Mouse (Mus musculus) kidney, postnatal 25 days (tissue): Measurements from ENCODE around the gene Pkp3.

ENCODE experiments used
- DNase-seq, 2 experiments: peaks; one replicate each; pipeline ENCODE4 v3.0.0; 2021; ENCODE audit warnings: mixed read lengths in 2 of 2

Pkp3 gene

DNA sequence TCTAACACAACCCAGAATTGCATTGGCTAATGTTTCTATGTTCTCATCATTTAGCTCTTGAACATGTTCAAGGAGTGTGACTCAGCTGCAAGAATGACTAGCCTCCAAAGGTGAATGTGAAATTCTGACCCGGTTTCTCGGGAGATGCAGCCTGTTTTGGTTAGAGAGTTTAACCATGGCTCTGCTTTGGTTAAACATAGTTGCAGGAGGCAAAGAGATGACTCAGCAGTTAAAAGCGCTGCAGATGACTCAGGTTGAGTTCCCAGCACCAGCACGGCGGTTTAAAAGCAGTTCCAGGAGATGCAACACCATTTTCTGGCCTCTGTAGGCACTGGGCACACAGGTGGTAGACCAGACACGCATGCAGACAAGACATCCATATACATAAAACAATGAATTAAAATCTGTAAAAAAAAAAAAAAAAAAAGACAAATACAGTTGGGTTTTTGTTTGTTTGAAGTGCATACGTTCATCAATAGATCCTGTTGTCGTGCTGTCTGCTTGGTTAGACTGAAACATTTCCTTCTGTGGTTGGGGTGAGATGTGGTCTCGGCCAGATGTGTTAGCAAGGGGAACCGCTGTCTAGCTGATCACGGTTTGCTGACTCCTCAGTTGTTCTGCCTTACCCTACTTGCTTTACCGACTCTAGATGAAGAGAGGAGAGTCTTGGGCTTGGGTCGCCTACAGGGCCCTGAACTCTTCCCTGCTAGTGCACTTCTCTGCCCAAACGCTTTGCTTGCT is 19.2 kb upstream of the Pkp3 start:
- DNase-seq, result no peak

DNA sequence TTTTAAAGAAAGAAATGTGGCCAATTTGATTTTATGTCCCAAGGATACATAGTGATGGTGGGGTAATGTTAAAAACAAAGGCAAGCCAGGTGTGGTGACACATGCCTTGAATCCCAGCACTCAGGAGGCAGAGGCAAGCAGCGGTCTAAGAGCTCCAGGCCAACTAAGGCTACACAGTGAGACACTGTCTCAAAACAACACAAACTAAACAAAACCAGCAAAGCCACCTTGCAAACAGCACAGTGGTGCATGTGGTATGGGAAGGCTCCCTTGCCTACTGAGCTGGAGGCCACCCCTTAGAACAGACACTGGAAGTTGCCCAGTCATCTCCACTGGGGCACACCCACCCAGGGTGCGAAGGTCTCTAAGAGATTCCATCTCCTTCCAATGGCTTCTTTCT is 18.1 kb upstream of the Pkp3 start:
- DNase-seq, result peak in 1 of 2 experiments; percentile 27

DNA sequence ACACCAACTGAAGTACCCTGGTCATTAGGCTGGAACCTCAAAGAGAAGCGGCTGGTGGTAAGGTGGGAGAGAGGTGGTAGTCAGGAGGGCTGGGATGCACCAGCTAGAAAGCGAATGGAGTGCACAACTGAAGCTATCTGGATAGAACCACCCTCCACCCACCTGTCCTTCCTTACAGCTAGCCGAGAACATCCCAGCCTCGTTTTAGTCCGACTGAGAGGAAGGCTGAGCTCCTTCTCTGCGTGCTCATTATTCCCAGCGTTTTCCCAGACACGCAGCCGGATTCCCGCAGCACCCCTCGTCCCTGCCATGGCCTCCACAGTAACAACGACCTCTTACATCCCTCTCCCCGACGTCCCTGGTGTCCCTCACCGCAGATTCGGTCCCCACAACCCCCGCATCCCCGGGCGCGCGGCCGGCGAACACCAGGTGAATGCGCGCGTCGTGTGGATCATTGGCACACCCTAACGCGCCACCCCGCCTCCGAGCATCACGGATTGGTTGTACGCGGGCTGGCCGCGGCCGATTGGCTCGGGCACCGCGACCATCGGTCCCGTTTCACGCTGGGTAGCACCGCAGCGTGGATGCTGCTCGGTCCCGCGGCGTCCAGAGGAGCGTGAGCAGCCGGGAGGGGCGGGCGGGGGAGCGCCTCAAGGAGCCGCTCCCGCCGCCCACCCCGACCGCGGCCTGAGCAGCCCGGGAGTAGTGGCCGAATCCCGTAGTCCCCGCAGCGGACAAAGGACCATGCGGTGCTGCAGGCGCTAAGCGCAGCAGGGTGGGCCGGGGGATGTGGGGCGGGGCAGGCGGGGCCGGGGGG is 17.4 kb upstream of the Pkp3 start, which contains the start of gene B4galnt4:
Gene B4galnt4 (plus strand): TSS at position 679 of the 817 bp plus-strand sequence.
- peak; percentile 68 to 85 for DNase-seq

DNA sequence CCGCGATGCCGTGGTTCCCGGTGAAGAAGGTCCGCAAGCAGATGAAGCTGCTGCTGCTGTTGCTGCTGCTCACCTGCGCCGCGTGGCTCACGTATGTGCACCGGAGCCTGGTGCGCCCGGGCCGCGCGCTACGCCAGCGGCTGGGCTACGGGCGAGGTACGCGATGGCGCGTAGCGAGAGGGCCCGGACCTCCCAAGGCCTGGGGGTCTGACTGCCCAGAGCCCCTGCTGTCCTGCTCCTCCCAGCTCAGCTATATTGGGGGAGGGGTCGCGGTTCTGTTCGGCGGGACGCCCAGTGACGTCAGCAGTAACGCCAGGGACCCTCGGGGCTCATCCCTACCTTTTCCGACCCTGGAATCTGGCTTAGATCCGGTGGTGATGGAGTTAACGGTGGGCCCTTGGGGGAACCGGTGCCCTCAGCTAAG is 16.7 kb upstream of the Pkp3 start:
- peak in 1 of 2 experiments; percentile 29 for DNase-seq

DNA sequence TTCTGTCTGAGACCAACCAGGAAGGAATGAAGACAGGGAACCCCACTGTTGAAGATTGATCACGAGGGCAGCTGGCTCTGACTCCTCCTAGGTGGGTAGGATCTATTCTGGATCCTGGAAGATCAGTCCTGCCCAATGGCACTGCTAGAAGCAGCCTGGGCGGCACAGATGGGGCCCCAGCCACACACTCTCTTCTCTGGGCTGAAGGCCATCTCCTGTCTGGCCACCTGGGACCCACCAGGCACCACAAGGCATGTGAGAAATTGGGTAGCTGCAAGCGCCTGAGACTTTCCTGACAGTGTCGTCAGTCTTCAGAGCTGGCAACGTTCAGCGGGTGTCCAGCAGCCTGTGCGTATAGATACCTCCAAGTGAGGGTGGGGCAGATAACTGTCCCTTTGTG is 15.5 kb upstream of the Pkp3 start:
- DNase-seq, result peak in 1 of 2 experiments; percentile 23

DNA sequence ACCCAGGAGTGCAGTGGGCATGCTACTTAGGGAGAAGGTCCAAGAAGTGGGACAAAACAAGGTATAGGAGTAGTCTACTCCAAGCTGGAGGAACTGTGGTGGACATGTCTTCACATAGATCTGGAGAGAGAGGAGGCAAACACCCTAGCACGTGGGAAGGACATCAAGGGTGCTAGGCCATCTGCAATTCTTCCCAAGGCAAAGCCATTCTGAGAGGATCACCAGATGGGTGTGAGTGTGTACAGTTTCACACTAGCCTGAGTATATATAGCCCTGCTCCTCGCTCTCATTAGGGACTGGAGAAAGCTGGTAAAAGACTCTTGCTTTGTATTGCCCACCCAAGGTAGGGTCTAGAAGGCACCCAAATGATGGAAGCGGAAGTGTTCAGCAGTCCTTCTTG is 14.7 kb upstream of the Pkp3 start:
- DNase-seq, result peak in 1 of 2 experiments; percentile 6

DNA sequence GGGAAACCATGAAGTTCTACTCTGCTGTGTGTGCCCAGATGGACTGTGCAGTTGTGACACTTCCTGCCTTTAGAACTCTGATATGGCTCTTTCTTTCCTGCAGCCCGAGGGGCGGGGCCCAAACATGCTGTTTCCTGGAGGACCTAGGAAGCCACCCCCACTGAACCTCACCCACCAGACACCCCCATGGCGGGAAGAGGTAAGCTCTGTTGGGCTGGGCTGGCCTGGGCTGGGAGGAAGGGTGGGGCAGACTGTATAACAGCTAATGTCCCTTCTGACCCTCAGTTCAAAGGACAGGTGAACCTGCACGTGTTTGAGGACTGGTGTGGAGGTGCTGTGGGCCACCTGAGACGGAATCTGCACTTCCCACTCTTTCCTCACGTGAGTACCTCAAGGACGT is 13.8 kb upstream of the Pkp3 start:
- peak in 1 of 2 experiments; percentile 55 for DNase-seq

DNA sequence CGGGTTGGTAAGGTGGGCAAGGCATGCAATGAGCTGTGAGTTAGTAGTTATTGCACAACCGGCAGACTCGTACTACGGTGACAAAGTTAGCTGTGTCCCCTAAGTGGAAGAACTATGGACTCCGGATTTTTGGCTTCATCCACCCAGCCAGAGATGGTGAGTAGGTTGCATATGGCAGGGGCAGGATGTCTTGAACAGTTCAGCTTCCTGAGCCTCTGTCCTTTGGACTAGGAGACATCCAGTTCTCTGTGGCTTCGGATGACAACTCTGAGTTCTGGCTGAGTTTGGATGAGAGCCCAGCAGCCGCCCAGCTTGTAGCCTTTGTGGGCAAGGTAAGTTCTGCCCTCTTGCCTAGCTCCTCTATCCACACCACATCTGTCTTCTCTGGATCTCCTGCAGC is 13.4 kb upstream of the Pkp3 start:
- peak; percentile 44 to 71 for DNase-seq

DNA sequence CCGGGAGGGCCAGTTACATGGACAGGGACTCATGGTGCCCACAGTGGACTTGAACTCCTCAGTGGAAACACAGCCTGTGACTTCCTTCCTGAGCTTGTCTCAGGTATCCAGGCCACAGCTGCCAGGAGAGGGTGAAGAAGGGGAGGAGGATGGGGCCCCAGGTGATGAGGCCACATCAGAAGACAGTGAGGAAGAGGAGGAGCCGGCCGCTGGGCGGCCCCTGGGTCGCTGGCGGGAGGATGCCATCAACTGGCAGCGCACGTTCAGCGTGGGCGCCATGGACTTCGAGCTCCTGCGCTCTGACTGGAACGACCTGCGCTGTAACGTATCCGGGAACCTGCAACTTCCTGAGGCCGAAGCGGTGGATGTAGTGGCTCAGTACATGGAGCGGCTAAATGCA is 9.7 kb upstream of the Pkp3 start:
- no peak for DNase-seq

DNA sequence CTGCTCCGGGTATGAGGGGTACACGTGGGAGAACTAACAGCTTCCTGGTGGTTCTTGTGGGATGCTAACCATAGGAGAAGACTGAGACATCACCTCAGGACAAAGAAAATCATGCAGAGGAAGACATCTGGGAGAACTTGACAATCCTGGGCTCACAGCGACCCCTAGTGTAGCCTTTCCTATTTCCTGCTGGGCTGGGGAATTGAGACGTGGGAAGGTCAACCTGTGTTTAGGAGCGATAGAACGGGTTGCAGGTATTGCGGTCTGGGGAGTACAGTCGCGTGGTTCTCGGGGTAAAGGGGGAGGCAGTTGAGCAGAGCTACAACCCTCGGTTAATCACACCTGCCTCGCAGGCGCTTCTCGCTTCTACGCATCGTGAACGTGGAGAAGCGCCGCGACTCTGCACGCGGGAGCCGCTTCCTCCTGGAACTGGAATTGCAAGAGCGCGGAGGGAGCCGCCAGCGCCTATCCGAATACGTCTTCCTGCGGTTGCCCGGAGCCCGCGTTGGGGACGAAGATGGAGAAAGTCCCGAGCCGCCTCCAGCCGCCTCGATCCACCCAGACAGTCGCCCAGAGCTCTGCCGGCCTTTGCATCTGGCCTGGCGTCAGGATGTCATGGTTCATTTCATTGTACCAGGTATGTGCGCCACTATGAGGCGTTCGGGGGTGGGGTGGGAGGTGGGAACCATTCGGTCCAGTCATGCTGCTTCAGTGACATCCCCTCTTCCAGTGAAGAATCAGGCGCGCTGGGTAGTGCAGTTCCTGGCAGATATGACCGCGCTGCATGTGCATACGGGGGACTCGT is 7.8 kb upstream of the Pkp3 start:
- DNase-seq, result peak; percentile 83 to 93

DNA sequence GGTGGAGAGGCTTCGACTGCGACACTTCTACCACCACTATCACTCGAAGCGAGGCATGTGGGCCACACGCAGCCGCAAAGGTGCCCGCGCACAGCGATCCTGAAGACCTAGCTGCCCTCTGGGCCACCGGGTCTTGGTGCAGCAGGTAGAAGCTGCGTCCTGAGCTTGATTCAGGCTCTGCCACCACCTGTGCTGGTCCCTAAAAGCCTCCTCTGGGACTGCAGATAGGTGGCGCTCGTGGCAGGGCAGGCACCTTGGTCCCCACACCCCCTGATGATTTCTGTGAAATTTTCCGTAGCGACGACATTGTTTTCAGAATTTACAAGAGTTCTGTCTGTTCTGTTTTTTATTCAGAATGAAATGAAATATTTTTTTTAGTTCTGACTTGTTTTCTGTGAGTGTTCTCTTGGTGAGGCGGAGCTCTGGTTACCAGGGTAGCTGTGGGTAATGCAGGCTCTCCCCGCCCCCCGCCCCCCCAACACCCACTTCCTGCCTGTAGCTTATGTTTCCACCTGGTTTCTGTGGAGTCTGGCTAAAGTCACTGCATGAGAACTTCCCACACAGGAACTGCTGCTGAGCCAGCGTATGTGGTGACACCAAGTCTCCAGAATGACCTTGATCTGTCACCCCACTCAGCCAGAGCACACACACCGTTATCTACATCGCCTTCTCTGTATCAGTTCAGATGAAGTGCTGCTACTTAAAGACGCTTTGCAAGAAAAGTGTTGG is 5.8 kb upstream of the Pkp3 start:
- DNase-seq, result peak; percentile 61 to 62

DNA sequence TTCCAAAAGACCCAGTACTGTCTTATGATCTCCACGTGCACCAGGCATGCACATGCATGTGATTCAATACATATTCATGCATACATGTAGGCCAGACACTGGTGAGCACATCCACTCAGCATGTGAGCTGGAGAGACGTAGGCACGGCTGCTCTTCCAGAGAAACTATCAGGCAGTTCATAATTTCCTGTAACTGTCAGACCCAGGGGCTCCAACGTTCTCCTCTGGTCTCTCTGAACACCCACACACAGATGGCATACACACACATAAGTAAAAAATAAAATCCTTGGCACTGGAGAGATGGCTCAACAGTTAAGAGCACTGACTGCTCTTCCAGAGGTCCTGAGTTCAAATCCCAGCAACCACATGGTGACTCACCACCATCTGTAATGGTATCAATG is 4.2 kb upstream of the Pkp3 start:
- no peak for DNase-seq

DNA sequence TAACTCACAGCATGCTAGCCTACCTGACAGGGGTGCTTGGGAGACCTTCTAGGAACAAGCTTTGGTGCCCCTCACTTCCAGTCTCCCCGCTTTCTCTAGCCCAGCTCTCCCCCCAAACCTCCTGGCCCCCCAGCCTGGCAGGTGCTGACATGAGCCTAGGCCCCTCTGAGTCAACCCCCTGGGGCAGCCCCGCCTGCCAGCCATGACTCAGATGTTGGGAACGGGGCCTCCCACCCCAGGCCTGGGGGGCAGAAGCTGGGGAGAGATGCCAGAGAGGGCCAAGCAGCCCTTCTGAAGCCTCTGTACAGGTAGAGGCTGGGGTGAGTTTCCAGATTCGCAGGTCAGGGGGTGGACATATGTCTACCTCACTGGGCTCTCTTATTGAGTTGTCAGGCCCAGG is 858 bp downstream of the Pkp3 start:
- no peak for DNase-seq

DNA sequence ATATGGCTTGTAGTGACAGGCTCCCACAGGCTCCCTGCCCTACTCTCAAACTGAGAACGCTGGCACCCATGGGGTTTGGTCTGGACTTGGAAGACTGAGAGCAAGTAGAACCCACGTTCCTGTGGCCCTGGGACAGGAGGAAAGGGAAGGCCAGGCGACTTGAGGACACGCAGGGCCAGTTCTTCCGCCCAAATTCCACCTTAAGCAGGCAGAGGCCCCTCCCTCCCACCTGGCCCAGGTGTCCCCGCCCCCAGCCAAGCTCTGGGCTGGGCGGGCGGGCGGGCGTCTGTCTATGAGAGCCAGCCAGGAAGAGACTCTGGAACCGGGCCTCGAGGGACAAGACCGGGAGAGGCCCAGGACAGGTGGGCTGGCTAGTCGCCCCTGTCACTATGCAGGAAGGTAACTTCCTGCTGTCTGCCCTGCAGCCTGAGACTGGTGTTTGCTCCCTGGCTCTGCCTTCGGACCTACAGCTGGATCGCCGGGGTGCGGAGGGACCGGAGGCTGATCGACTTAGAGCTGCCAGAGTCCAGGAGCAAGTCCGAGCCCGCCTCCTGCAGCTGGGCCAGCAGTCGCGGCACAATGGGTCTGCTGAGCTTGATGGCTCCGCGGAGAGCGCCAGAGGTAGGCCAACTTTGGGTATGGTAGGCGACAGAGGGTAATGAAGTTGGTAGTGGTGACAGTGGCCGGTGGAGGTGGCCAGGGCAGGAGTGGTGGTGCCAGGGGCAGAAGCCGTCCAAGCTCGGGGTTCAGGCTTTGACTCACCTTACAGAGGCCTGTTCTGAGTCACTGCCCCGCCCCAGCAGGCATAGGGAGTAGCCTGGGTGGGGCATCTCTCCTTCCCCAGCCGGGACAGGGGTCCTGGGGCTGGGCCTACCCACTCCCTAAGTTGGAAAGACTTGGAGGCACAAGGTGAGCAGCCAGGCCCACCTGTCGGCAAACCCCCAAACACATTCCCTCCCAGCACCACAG is 1.7 kb downstream of the Pkp3 start:
- peak; percentile 69 to 85 for DNase-seq

DNA sequence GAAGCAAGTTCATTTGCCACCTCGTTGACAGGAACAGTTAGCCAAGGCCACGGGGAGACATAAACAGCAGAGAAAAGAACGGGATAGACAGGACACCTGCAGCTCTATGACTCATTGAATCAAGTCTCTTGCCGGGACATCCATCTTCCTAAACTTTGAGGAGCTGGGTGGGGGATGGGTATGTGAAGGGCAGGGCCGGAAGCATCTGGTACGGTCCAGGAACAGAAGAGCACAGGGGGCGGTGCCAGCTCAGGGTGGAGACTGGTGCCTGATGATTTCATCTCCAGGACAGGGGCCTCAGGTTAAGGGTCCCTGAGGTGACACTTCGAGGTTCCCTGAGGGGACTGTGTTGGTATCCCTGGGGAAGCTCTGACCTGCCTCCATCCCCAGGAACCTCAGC is 9.9 kb downstream of the Pkp3 start:
- no peak for DNase-seq

DNA sequence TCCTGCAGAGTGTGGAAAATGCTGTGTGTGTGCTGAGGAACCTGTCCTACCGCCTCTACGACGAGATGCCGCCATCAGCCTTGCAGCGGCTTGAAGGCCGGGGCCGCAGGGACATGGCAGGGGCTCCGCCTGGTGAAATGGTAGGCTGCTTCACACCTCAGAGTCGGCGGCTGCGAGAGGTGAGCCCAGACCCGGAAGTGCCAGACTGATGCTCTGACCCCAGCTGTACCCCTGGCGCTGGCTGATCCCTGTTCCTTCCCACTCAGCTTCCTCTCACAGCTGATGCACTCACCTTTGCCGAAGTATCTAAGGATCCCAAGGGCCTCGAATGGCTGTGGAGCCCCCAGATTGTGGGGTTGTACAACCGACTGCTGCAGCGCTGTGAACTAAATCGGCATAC is 10.5 kb downstream of the Pkp3 start:
- DNase-seq, result no peak

DNA sequence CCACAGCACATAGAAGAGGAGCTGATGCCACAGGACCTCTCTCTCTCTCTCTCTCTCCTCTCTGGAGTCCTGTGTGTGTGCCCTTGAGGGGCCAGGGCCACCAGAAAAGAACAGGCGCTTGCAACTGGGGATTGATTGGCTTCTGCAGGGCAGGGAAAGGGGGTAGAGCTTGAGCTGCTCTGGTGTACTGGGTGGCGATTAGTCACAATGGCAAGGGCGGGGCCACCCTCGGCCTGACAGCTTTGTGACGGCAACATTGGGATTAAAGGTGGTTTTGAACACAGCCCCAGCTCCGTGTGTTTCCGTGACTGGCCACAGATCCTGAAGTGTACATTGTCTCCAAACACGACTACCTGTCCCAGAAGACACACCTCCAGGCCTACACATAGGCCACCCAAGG is 12.2 kb downstream of the Pkp3 start:
- peak in 1 of 2 experiments; percentile 35 for DNase-seq

DNA sequence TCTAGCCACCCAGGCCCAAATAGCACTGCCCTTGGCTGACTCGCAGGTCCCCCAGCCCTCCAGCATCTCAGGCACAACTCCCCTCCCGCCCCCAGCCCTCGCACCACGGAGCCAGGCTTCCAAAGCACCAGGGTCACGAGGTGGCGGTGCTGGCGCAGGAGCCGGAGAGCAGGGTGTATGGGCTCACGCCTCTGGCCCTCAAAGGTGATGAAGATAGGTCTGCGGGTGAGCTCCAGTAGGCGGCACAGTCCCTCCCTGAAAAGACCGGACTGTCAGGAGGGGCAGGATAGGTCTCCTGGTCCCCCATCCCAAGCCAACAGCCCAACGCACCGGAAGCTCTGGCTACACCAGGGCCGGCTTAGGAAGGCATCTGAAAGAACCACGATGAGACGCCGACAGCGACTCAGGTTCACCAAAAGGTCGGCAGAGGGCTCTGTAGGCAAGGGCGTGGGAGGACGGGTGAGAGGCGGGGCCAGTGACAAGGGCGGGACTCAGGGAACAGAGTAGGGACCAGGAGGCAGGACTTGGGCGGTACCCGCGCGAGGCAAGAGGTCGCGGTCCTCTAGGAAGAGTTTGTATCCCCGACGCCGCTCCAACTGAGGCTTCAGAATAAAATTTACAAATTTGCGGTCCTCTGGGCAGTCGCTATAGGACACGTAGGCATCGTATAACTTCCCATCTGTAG is 14.2 kb downstream of the Pkp3 start:
- peak; percentile 94 to 96 for DNase-seq

DNA sequence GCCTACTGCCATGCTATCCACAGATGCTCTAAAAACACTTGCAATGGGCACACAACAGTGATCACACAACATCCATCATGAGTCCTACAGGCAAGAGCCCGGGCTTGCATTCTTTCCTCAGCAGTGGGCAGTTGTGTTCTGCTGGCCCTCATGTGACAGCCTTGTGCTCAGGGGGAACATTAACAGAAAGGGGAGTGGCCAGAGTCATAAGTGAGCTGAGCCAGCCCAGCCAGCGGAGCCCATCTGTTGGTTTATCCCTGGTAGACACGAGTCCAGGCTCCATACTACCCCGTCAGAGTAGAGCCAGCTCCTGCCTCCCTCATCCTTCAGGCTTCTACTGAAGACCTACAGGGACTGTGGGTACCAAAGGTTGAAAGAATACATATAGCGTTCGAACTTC is 15.9 kb downstream of the Pkp3 start:
- DNase-seq, result peak; percentile 84 to 92

DNA sequence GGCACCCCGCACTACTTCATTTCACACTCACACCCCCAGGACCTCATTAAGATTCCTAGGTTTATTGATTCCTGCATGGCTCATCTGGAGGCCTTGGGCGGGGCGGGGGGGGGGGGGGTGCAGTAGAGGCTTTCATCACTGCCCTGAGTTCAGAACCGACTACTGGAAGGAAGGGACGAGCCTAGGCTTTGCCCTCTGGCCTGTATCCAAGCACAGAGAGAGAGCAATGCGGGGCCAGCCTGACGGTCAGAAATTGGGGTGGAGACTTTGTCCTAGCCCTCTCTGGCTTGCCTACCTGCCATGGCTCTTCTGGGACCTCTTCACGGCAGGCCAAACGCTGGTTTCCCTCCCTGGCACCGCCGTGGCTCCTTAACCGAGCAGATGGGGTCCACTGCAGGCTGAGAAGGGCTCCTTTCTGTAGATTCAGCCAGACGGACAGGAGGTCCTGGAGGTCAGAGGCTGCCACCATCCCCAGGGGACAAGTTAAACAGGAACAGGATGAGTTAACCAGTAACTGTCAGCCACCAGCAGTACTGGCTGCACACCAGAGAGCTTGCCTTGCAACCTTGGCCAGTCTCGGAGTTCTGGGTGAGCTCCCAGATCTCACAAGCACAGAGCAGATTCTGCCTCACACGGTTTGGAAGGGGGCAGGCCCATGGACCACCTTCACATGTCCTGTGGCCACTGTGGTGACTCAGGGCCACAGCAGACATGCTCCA is 16.6 kb downstream of the Pkp3 start:
- peak; percentile 78 to 92 for DNase-seq
